Mouse (Mus musculus): Measurements from ENCODE around the gene Tsc2. TPM values are rescaled to one million over a fixed set of nuclear protein-coding genes. Genes with fewer than 3 reads are reported as not detected.

Gene Tsc2
- polyA plus RNA-seq, 1 experiment = 49.5 TPM

DNA sequence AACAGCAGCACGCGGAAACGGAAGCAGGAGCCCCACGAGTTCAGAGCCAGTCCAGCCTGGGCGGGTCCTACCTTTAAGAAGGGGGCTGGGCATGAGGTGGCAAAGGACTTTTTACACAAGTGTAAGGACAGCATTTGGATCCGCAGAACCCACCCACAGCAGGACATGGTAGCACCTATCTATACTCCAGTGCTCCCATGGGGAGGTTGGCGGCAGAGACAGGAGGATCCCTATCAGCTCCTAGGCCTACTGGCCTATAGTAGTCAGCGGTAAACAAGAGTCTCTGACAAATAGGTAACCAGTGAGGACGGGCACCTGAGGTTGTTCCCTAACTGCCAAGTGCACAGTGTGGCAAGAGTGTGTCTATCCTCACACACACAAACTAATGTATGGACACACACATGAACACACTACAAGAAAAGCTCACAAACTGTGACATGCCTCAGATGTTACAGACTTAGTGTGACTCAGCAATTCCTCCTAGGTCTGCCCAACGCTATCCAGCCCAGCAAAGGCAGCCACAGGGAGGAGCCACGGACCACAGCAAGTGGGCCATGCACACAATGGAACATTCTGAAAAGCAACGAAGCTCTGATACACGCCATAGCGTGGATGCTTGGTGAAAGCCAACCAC lies 14.8 kb downstream of the Tsc2 start:
- H3K36me3 ChIP-seq (ENCODE audit: control insufficient read depth, insufficient read depth) = peaks cover 24% of the 10 kb centered on the region

DNA sequence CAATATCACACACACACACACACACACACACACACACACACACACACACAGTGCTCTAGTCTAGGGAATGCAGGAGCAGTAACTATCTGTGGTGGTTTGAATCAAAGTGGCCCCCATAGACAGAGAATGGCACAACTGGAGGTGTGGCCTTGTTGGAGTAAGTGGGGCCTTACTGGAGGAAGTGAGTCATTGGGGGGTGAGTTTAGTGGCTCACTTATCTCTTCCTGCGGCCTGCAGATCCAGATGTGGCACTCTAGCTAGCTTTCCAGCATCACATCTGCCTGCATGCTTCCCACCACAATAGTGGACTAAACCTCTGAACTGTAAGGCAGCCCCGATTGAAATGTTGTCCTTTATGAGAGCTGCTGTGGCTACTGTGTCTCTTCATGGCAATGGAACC lies 21.7 kb downstream of the Tsc2 start:
- Histone ChIP-seq H3K36me3 (ENCODE audit: control insufficient read depth, insufficient read depth) (peaks cover 8% of the 10 kb centered on the region), H3K79me2 (ENCODE audit: control insufficient read depth, insufficient read depth) (no peaks in the 10 kb centered on the region), H3K27me3 (ENCODE audit: control insufficient read depth, insufficient read depth, insufficient read length) (no peaks in the 10 kb centered on the region), H3ac (ENCODE audit: control insufficient read depth, insufficient read length) (no peak overlapping the region), H3K4me3 (no peak overlapping the region), H3K4me2 (ENCODE audit: low read depth) (no peak overlapping the region)
- TF ChIP-seq TCF12 (IDR thresholded peaks at IDR 0.05; ENCODE audit: insufficient read depth, poor library complexity, severe bottlenecking) (no peak), POLR2AphosphoS2 (IDR thresholded peaks at IDR 0.05; ENCODE audit: insufficient read length, low read depth) (no peak), SRF (IDR thresholded peaks at IDR 0.05; ENCODE audit: control insufficient read depth, insufficient read length, low read depth) (no peak), MAX (IDR thresholded peaks at IDR 0.05; ENCODE audit: low read depth) (no peak), TCF3 (IDR thresholded peaks at IDR 0.05; ENCODE audit: insufficient read length, low read depth) (no peak), MYOD1 (IDR thresholded peaks at IDR 0.05; ENCODE audit: control insufficient read depth in 1 of 3, insufficient read length in 2 of 3, low read depth in 2 of 3) (no peak), REST (IDR thresholded peaks at IDR 0.05; ENCODE audit: insufficient read depth, insufficient read length) (no peak), MYOG (IDR thresholded peaks at IDR 0.05; ENCODE audit: control insufficient read depth in 1 of 3, insufficient read depth in 1 of 3, insufficient read length in 2 of 3, low read depth in 2 of 3) (no peak), POLR2A (IDR thresholded peaks at IDR 0.05; ENCODE audit: insufficient read length, low read depth) (no peak)

More for the DNA sequence above, 14.8 kb downstream of the Tsc2 start:
- no peaks in the 10 kb centered on the region for H3K27me3 ChIP-seq (ENCODE audit: control insufficient read depth, insufficient read depth, insufficient read length)
- no peaks in the 10 kb centered on the region for H3K79me2 ChIP-seq (ENCODE audit: control insufficient read depth, insufficient read depth)
- TF ChIP-seq CEBPB (IDR thresholded peaks at IDR 0.05; ENCODE audit: insufficient read depth, poor library complexity, severe bottlenecking) (no peak), E2F4 (IDR thresholded peaks at IDR 0.05; ENCODE audit: insufficient read depth) (no peak), TCF3 (IDR thresholded peaks at IDR 0.05; ENCODE audit: insufficient read length, low read depth) (no peak), MYOD1 (IDR thresholded peaks at IDR 0.05; ENCODE audit: control insufficient read depth in 1 of 3, insufficient read length in 2 of 3, low read depth in 2 of 3) (no peak), POLR2A (IDR thresholded peaks at IDR 0.05; ENCODE audit: insufficient read length, low read depth) (no peak), REST (IDR thresholded peaks at IDR 0.05; ENCODE audit: insufficient read depth, insufficient read length) (no peak)
- no peak overlapping the region for H3K4me3 ChIP-seq
- H3ac ChIP-seq (ENCODE audit: control insufficient read depth, insufficient read length) = no peak overlapping the region
- no peak overlapping the region for H3K4me2 ChIP-seq (ENCODE audit: low read depth)

GRCm38 (mm10) chr17:24608874-24609273 lies 23.6 kb downstream of the Tsc2 start:
- Histone ChIP-seq H3ac (ENCODE audit: control insufficient read depth, insufficient read length) (no peak overlapping the region), H3K4me3 (no peak overlapping the region), H3K36me3 (ENCODE audit: control insufficient read depth, insufficient read depth) (peaks cover 3% of the 10 kb centered on the region), H3K4me2 (ENCODE audit: low read depth) (no peak overlapping the region), H3K79me2 (ENCODE audit: control insufficient read depth, insufficient read depth) (no peaks in the 10 kb centered on the region), H3K27me3 (ENCODE audit: control insufficient read depth, insufficient read depth, insufficient read length) (no peaks in the 10 kb centered on the region)
- TF ChIP-seq TCF12 (IDR thresholded peaks at IDR 0.05; ENCODE audit: insufficient read depth, poor library complexity, severe bottlenecking) = no peak
- no peak for TF ChIP-seq E2F4 (IDR thresholded peaks at IDR 0.05; ENCODE audit: insufficient read depth)
- TF ChIP-seq POLR2A (IDR thresholded peaks at IDR 0.05; ENCODE audit: insufficient read length, low read depth) = no peak
- no peak for TF ChIP-seq POLR2AphosphoS2 (IDR thresholded peaks at IDR 0.05; ENCODE audit: insufficient read length, low read depth)
- no peak for TF ChIP-seq MYOD1 (IDR thresholded peaks at IDR 0.05; ENCODE audit: control insufficient read depth in 1 of 3, insufficient read length in 2 of 3, low read depth in 2 of 3)
- TF ChIP-seq MYOG (IDR thresholded peaks at IDR 0.05; ENCODE audit: control insufficient read depth in 1 of 3, insufficient read depth in 1 of 3, insufficient read length in 2 of 3, low read depth in 2 of 3) = no peak
- TF ChIP-seq CEBPB (IDR thresholded peaks at IDR 0.05; ENCODE audit: insufficient read depth, poor library complexity, severe bottlenecking) = no peak
- no peak for TF ChIP-seq USF1 (IDR thresholded peaks at IDR 0.05; ENCODE audit: low read depth)
- TF ChIP-seq TCF3 (IDR thresholded peaks at IDR 0.05; ENCODE audit: insufficient read length, low read depth) = no peak
- TF ChIP-seq REST (IDR thresholded peaks at IDR 0.05; ENCODE audit: insufficient read depth, insufficient read length) = no peak
- no peak for TF ChIP-seq SRF (IDR thresholded peaks at IDR 0.05; ENCODE audit: control insufficient read depth, insufficient read length, low read depth)
- TF ChIP-seq MAX (IDR thresholded peaks at IDR 0.05; ENCODE audit: low read depth) = no peak

DNA sequence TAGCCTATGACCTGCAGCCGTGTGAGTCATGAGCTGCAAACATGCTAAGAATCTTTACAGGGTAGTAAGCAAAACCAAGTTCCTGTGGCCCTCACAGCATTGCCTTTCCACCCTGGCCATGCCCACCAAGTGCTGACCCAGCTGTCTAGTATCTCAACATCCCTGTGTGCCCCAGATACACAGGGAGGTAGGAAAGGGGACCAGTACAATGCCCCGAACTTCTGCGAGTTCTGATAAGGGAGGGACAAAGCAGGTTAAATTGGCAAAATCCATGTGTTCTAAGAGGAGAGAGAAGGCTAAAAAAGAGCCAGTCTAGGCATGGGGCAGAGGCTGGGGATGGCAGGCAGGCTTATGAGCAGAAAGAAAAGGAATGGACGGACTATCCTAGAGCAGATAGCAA lies 24.1 kb downstream of the Tsc2 start:
- H3K4me2 ChIP-seq (ENCODE audit: low read depth) = no peak overlapping the region
- no peaks in the 10 kb centered on the region for H3K27me3 ChIP-seq (ENCODE audit: control insufficient read depth, insufficient read depth, insufficient read length)
- H3K79me2 ChIP-seq (ENCODE audit: control insufficient read depth, insufficient read depth) = no peaks in the 10 kb centered on the region
- no peak overlapping the region for H3ac ChIP-seq (ENCODE audit: control insufficient read depth, insufficient read length)
- TF ChIP-seq TCF3 (IDR thresholded peaks at IDR 0.05; ENCODE audit: insufficient read length, low read depth) (no peak), POLR2AphosphoS2 (IDR thresholded peaks at IDR 0.05; ENCODE audit: insufficient read length, low read depth) (no peak), POLR2A (IDR thresholded peaks at IDR 0.05; ENCODE audit: insufficient read length, low read depth) (no peak), MAX (IDR thresholded peaks at IDR 0.05; ENCODE audit: low read depth) (no peak), REST (IDR thresholded peaks at IDR 0.05; ENCODE audit: insufficient read depth, insufficient read length) (no peak), CEBPB (IDR thresholded peaks at IDR 0.05; ENCODE audit: insufficient read depth, poor library complexity, severe bottlenecking) (no peak), E2F4 (IDR thresholded peaks at IDR 0.05; ENCODE audit: insufficient read depth) (no peak), MYOD1 (IDR thresholded peaks at IDR 0.05; ENCODE audit: control insufficient read depth in 1 of 3, insufficient read length in 2 of 3, low read depth in 2 of 3) (no peak), SRF (IDR thresholded peaks at IDR 0.05; ENCODE audit: control insufficient read depth, insufficient read length, low read depth) (no peak), TCF12 (IDR thresholded peaks at IDR 0.05; ENCODE audit: insufficient read depth, poor library complexity, severe bottlenecking) (no peak), USF1 (IDR thresholded peaks at IDR 0.05; ENCODE audit: low read depth) (no peak), MYOG (IDR thresholded peaks at IDR 0.05; ENCODE audit: control insufficient read depth in 1 of 3, insufficient read depth in 1 of 3, insufficient read length in 2 of 3, low read depth in 2 of 3) (no peak)
- no peak overlapping the region for H3K4me3 ChIP-seq
- H3K36me3 ChIP-seq (ENCODE audit: control insufficient read depth, insufficient read depth) = no peaks in the 10 kb centered on the region
